Mouse (Mus musculus): ENCODE data around the gene Zfp804a.

Gene Zfp804a

DNA sequence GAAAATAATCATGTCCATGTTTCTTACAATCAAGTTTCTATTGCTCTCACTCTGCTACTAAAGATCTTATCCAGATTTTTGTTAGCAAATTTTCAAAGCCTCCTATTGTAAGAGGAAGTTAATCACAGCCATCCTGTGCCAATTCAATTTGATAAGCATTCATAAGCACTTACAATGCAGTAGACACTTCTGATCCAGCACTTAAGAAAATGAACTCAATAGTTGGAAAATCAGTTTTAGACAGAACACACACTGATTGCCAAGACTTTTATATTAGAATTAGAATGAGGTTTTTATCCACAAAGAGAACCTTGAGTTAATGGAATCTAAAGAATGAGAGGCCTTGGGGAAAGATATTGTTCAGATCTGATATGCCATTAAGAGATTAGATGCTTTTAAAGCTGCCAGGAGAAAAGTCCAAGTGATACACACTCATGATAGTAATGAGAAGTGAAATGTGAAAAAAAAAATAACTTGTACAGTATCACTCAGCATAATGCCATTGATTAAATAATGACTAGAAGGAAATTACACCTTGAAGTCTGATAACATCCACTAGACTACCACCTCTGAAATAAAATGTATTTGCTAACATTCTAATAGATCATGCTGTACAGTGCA, 194.0 kb downstream of the Zfp804a start:
- no peak for DNase-seq (ENCODE audit: extremely low read depth, insufficient read length, low spot score)

DNA sequence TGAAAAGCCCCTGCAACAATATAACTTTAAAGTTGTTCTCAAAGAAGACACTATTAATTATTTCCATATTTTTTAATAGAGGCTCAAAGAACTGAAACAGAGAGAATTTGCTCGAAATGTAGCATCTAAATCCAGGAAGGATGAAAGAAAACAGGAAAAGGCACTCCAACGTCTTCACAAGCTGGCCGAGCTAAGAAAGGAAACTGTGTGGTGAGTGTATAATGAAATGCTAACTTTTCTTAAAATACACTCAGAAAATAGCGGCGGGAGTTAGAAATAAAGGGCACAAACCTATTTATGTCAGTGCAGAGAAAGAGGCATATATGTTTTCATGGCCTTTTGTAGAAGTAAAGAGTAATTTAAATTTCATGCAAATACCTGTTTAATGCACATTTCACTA, 200.4 kb downstream of the Zfp804a start:
- DNase-seq (ENCODE audit: extremely low read depth, insufficient read length, low spot score), result no peak

DNA sequence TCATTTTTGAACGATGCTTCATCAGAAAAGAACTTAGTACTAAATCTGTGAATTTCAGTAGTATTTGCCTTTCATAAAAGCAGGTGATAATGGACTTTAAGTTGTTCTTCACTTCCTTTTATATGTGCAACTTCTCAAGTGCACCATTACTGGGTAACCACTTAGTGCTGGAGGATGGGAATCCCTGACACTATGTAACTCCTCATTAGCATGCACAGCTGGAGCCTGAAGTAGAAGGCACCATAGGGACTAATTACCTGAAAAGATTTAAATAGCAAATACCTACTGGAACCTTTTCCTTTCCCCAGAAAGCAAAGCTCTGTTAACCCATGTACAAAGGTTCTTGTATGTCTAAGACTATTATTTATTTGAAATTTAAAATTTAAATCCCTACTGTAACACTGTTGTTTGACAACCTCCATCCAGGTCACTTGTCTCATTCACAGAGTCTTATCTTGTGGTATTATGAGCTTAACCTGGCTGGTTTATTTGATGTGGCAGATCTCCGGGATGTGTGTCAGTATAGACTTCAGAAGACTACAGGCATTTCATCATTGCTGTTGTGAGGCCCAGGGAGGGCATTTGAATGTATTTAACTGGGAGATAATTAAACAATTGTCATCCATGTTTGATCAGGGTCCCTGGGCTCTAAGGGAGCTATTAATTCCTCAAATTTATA, 229.7 kb downstream of the Zfp804a start:
- DNase-seq (ENCODE audit: extremely low read depth, insufficient read length, low spot score), result no peak

- no peak for DNase-seq (ENCODE audit: extremely low read depth, insufficient read length, low spot score)
These were observed 242.0 kb downstream of the Zfp804a start for GRCm38 (mm10) chr2:82294932-82295493.
